Mouse (Mus musculus) hindbrain, postnatal 0 days (tissue): ENCODE results near the gene Apbb1ip. TPM values are rescaled to one million over a fixed set of nuclear protein-coding genes. Genes with fewer than 3 reads are reported as not detected.
"Not testable (repeated sequence)": the region's sequence is repeated elsewhere in the genome, so short reads cannot be mapped to it uniquely, and the experiment has no call there.

Experiments
- ATAC-seq: fragments of 200-750 bp; cut with Nextera tagmentation; 2 replicates; pipeline ENCODE4 v1.8.0; 2017; ENCODE audit warnings: mild to moderate bottlenecking, moderate TSS enrichment, moderate library complexity
- DNase-seq: peaks from one replicate; pipeline ENCODE4 v3.0.0-alpha.2; 2015; ENCODE audit warnings: low spot score
- H3K27ac ChIP-seq: fragments of 300-500 bp; sonication (generic); 2 replicates; pipeline ENCODE4 v1.5.1; 2014; ENCODE audit warnings: mild to moderate bottlenecking
- H3K27me3 ChIP-seq: fragments of 300-500 bp; sonication (generic); 2 replicates; pipeline ENCODE4 v1.6.1; 2014; ENCODE audit warnings: low read length, mixed read lengths; ENCODE audit not compliant: insufficient read depth
- H3K36me3 ChIP-seq: fragments of 300-500 bp; sonication (generic); 2 replicates; pipeline ENCODE4 v1.6.1; 2014; ENCODE audit warnings: low read length, mixed read lengths; ENCODE audit not compliant: insufficient read depth
- H3K4me1 ChIP-seq: fragments of 300-500 bp; sonication (generic); 2 replicates; pipeline ENCODE4 v1.6.1; 2014; ENCODE audit warnings: antibody characterized with exemption, low read length, mixed read lengths; ENCODE audit not compliant: insufficient read depth
- H3K4me2 ChIP-seq: fragments of 300-500 bp; sonication (generic); 2 replicates; pipeline ENCODE4 v1.6.1; 2014; ENCODE audit warnings: low read depth, mild to moderate bottlenecking, low read length, moderate library complexity, mixed read lengths
- H3K4me3 ChIP-seq: fragments of 300-500 bp; sonication (generic); 2 replicates; pipeline ENCODE4 v1.5.1; 2014; ENCODE audit warnings: low read length
- H3K9ac ChIP-seq: fragments of 300-500 bp; sonication (generic); replicated peaks from 2 replicates; pipeline ENCODE4 v1.6.1; 2014; ENCODE audit warnings: mild to moderate bottlenecking, low read length, moderate library complexity, mixed read lengths
- H3K9me3 ChIP-seq: fragments of 300-500 bp; sonication (generic); 2 replicates; pipeline ENCODE4 v1.6.1; 2016; ENCODE audit warnings: low read length, mixed read lengths
- CTCF ChIP-seq: IDR thresholded peaks from 2 replicates; pipeline ENCODE4 v1.5.1; 2016; ENCODE audit warnings: antibody characterized with exemption, control low read depth, low read depth
- WGBS: fragments of 180-500 bp; shearing (Covaris S2); extraction: QIAGEN DNeasy Blood & Tissue Kit; methylation state at CpG from one replicate; pipeline ENCODE4 v1.1.7; 2014; 5-methylcytosine and 5-hydroxymethylcytosine counted together
- polyA plus RNA-seq: library from polyadenylated mRNA; unstranded; fragments of >200 nt; fragmentation: Nextera tagmentation; extraction: Ambion mirVana; gene quantifications from 2 replicates; pipeline ENCODE4 v1.2.1, GENCODE M21; 2015
- total RNA-seq: library from RNA; depleted of rRNA; stranded (reverse); fragments of >200 nt; gene quantifications from 2 replicates; pipeline ENCODE4 v1.2.3, GENCODE M21; 2014; rRNA removed

Gene Apbb1ip
- total and polyA plus RNA-seq, 2 experiments from 2014 or later, result 0.10 to 1.7 TPM

DNA sequence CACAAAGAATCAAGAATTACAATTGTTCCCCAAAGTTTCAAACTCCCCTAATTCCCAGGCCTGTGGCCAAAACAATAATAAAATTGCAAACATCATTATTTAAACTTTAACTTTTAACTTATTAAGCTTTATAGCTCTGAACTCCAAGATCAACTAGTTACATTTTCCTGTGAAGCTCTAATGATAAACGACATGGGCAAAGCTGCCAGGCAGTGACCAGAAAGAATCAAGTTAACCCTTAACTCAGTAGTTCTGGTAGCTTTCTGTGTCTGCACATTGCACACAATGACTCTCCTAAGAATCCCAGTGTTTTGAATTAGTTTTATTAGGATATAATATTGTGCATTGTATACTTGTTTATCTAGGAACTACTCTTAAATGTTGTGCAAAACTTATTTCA, 104.9 kb downstream of the Apbb1ip start:
- ATAC-seq, result no peak
- Histone ChIP-seq H3K4me2 (no peak overlapping the region), H3K36me3 (no peaks in the 10 kb centered on the region), H3K4me1 (no peaks in the 10 kb centered on the region), H3K27ac (no peak overlapping the region), H3K9ac (no peak overlapping the region), H3K9me3 (no peaks in the 10 kb centered on the region), H3K4me3 (no peak overlapping the region), H3K27me3 (no peaks in the 10 kb centered on the region)
- no peak for DNase-seq
- WGBS, result 44% methylated on average over 1 of the region's 1 CpGs
- TF ChIP-seq CTCF, result no peak

- H3K9me3 ChIP-seq, ATAC-seq, DNase-seq, H3K4me1 ChIP-seq, H3K36me3 ChIP-seq, H3K9ac ChIP-seq, H3K4me2 ChIP-seq, H3K27me3 ChIP-seq, H3K27ac ChIP-seq, H3K4me3 ChIP-seq: not testable (repeated sequence)
- WGBS, result 83% methylated on average over 3 of the region's 3 CpGs
Observed at GRCm38 (mm10) chr2:22880726-22881125, 106.8 kb downstream of the Apbb1ip start.

DNA sequence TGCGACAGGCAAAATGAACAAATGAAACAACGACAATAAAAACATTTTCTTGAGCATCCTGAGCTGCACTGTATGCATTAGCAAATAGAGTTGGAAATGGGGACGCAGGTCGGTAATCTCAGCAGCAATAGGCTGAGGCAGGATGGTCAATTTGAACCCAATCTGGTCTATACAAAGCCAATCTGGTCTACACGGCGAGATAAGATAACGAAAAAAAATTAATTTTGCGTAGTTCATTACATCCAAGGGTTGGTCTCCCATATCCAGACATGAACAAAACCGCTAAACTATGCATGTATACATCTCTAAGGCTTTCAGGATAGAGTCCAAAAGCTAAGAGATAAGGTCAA, 121.0 kb downstream of the Apbb1ip start:
- no peaks in the 10 kb centered on the region for H3K36me3 ChIP-seq
- peak; percentile 24 for ATAC-seq
- H3K9me3 ChIP-seq, result no peaks in the 10 kb centered on the region
- no peaks in the 10 kb centered on the region for H3K27me3 ChIP-seq
- H3K9ac ChIP-seq, result peak overlapping the region; percentile 77
- peak overlapping the region; percentile 86 for H3K4me2 ChIP-seq
- DNase-seq, result no peak
- peak overlapping the region; percentile 87 for H3K27ac ChIP-seq
- no peak for TF ChIP-seq CTCF
- WGBS, result 21% methylated on average over 9 of the region's 9 CpGs
- peak overlapping the region; percentile 96 for H3K4me3 ChIP-seq
- no peaks in the 10 kb centered on the region for H3K4me1 ChIP-seq

- TF ChIP-seq CTCF, result no peak
Observed at GRCm38 (mm10) chr2:22895282-22896273, 121.7 kb downstream of the Apbb1ip start, which contains the start of gene Pdss1. Gene Pdss1, plus strand, starts transcription at chr2:22895522.

GRCm38 (mm10) chr2:22903947-22904346, 130.1 kb downstream of the Apbb1ip start:
- no peak for TF ChIP-seq CTCF
- Histone ChIP-seq H3K27ac (no peak overlapping the region), H3K9ac (no peak overlapping the region), H3K36me3 (peaks cover 24% of the 10 kb centered on the region), H3K4me1 (no peaks in the 10 kb centered on the region), H3K27me3 (no peaks in the 10 kb centered on the region), H3K4me2 (no peak overlapping the region), H3K9me3 (no peaks in the 10 kb centered on the region), H3K4me3 (no peak overlapping the region)
- ATAC-seq (no peak), DNase-seq (no peak)
- 96% methylated on average over 3 of the region's 3 CpGs for WGBS

More at GRCm38 (mm10) chr2:22895282-22896273, 121.7 kb downstream of the Apbb1ip start, which contains the start of gene Pdss1:
- WGBS, result under 1% methylated on average over 81 of the region's 81 CpGs
- no peaks in the 10 kb centered on the region for H3K27me3 ChIP-seq
- no peaks in the 10 kb centered on the region for H3K4me1 ChIP-seq
- DNase-seq (peak; percentile 96), ATAC-seq (peak; percentile 100)
- H3K27ac ChIP-seq, result peak within 1 kb of the TSS; percentile 87
- H3K4me3 ChIP-seq, result peak within 1 kb of the TSS; percentile 96
- H3K9ac ChIP-seq, result peak within 1 kb of the TSS; percentile 77
- no peaks in the 10 kb centered on the region for H3K36me3 ChIP-seq
- H3K9me3 ChIP-seq, result no peaks in the 10 kb centered on the region
- peak within 1 kb of the TSS; percentile 86 for H3K4me2 ChIP-seq

DNA sequence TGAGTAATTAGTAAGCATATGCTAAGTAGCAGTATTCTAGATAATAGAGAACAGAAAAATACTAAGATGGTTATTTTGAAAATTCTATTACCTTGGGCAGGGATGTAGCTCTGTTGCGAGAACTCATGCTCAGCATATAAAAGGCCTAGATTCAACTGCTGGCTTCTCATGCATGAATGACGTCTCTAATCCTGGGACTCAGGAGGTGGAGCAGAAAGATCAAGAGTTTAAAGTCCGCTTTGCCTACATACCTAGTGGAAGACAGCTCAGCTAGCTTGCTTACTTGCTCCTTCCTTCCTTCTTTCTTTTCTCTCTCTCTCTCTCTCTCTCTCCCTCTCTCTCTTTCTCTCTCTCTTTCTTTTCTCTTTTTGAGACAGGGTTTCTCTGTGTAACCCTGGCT, 140.5 kb downstream of the Apbb1ip start:
- 89% methylated on average over 3 of the region's 3 CpGs for WGBS
- ATAC-seq, result no peak

GRCm38 (mm10) chr2:22918651-22919050, 144.8 kb downstream of the Apbb1ip start:
- Histone ChIP-seq H3K4me3 (no peak overlapping the region), H3K4me1 (no peaks in the 10 kb centered on the region), H3K27ac (no peak overlapping the region), H3K9ac (no peak overlapping the region), H3K4me2 (no peak overlapping the region), H3K9me3 (no peaks in the 10 kb centered on the region), H3K27me3 (no peaks in the 10 kb centered on the region), H3K36me3 (peaks cover 24% of the 10 kb centered on the region; the same call in 1 of the 2 replicates)
- DNase-seq (no peak), ATAC-seq (no peak)
- WGBS, result 96% methylated on average over 2 of the region's 2 CpGs
- no peak for TF ChIP-seq CTCF

More for the DNA sequence above, 140.5 kb downstream of the Apbb1ip start:
- no peaks in the 10 kb centered on the region for H3K27me3 ChIP-seq
- H3K27ac ChIP-seq, result no peak overlapping the region
- peaks cover 26% of the 10 kb centered on the region; the same call in 1 of the 2 replicates for H3K36me3 ChIP-seq
- no peak for TF ChIP-seq CTCF
- no peaks in the 10 kb centered on the region for H3K9me3 ChIP-seq
- no peak overlapping the region for H3K4me3 ChIP-seq
- no peak overlapping the region for H3K9ac ChIP-seq
- DNase-seq, result no peak
- no peaks in the 10 kb centered on the region for H3K4me1 ChIP-seq
- H3K4me2 ChIP-seq, result no peak overlapping the region

Other genes with a start within 250 kb of the Apbb1ip start
- 34.9 and 40.0 TPM in 2 replicates for gene Gad2, start 151.9 kb upstream of the Apbb1ip start, total RNA-seq
- gene Gad2, start 151.9 kb upstream of the Apbb1ip start, polyA plus RNA-seq, result 46.1 and 48.3 TPM in 2 replicates
- 10.2 and 15.5 TPM in 2 replicates for gene Pdss1, start 121.4 kb downstream of the Apbb1ip start, total RNA-seq
- gene Pdss1, start 121.4 kb downstream of the Apbb1ip start, polyA plus RNA-seq, result 21.1 and 22.5 TPM in 2 replicates